Mouse (Mus musculus) midbrain, embryonic 11.5 days (tissue): Measurements from ENCODE around the gene Mef2c. TPM values are rescaled to one million over a fixed set of nuclear protein-coding genes. Genes with fewer than 3 reads are reported as not detected.

Source experiments
- ATAC-seq: fragments of 200-750 bp; cut with Nextera tagmentation; 2 replicates; pipeline ENCODE4 v1.8.0; 2017; ENCODE audit warnings: moderate TSS enrichment, moderate library complexity; ENCODE audit not compliant: low FRiP score
- DNase-seq: peaks from one replicate; pipeline ENCODE4 v3.0.0; 2015; ENCODE audit warnings: low spot score; ENCODE audit errors: missing footprints
- H3K27ac ChIP-seq: fragments of 300-500 bp; sonication (generic); 2 replicates; pipeline ENCODE4 v1.5.1; 2014; ENCODE audit warnings: low read depth, low read length
- H3K27me3 ChIP-seq: fragments of 300-500 bp; sonication (generic); 2 replicates; pipeline ENCODE4 v1.6.1; 2014; ENCODE audit warnings: mild to moderate bottlenecking, low read length, moderate library complexity, mixed read lengths; ENCODE audit not compliant: control insufficient read depth, insufficient read depth
- H3K36me3 ChIP-seq: fragments of 300-500 bp; sonication (generic); 2 replicates; pipeline ENCODE4 v1.6.1; 2014; ENCODE audit warnings: mild to moderate bottlenecking, low read length, moderate library complexity, mixed read lengths; ENCODE audit not compliant: control insufficient read depth, insufficient read depth
- H3K4me1 ChIP-seq: fragments of 300-500 bp; sonication (generic); 2 replicates; pipeline ENCODE4 v1.6.1; 2014; ENCODE audit warnings: low read length; ENCODE audit not compliant: control insufficient read depth, insufficient read depth
- H3K4me2 ChIP-seq: fragments of 300-500 bp; sonication (generic); 2 replicates; pipeline ENCODE4 v1.6.1; 2014; ENCODE audit warnings: mild to moderate bottlenecking, moderate library complexity
- H3K4me3 ChIP-seq: fragments of 300-500 bp; sonication (generic); 2 replicates; pipeline ENCODE4 v1.5.1; 2014; ENCODE audit warnings: low read depth, low read length
- H3K9ac ChIP-seq: fragments of 300-500 bp; sonication (generic); 2 replicates; pipeline ENCODE4 v1.6.1; 2014; ENCODE audit warnings: low read length
- H3K9me3 ChIP-seq: fragments of 300-500 bp; sonication (generic); 2 replicates; pipeline ENCODE4 v1.6.1; 2016; ENCODE audit warnings: low read length; ENCODE audit not compliant: control insufficient read depth
- WGBS: fragments of 180-500 bp; shearing (Covaris S2); extraction: QIAGEN DNeasy Blood & Tissue Kit; methylation state at CpG from one replicate; pipeline ENCODE4 v1.1.7; 2014; 5-methylcytosine and 5-hydroxymethylcytosine counted together
- polyA plus RNA-seq: library from polyadenylated mRNA; unstranded; fragments of >200 nt; fragmentation: Nextera tagmentation; extraction: Ambion mirVana; gene quantifications from 2 replicates; pipeline ENCODE4 v1.2.1, GENCODE M21; 2014

Mef2c gene
- polyA plus RNA-seq, result 11.7 and 14.7 TPM in 2 replicates

DNA sequence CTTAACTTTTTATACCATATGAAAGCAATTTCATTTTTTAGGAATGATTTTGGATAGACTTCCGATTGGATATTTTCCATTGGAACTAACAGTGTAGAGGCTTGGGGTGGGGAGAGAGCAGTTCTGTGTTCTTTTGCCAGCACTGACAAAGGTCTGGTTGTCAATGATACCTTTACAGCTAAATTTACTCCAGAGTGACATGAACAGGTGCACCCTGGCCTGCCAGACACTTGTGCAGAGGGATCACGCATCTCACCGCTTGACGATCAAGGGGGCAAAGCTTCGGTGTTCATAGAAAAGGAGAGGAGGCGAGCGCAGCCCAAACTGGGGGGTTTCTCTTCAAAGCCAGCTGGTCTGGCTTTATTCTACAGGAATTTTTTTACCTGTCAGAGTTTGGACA is at the start of gene Mef2c:
Gene Mef2c, plus strand, starts transcription at position 116 of the 400 bp plus-strand sequence.
- 90% methylated on average over 7 of the region's 7 CpGs for WGBS
- no peaks in the 10 kb centered on the region for H3K27me3 ChIP-seq
- no peak within 1 kb of the TSS for H3K4me2 ChIP-seq
- H3K9ac ChIP-seq, result no peak within 1 kb of the TSS
- ATAC-seq (no peak), DNase-seq (no peak)
- no peaks in the 10 kb centered on the region for H3K9me3 ChIP-seq
- H3K4me3 ChIP-seq, result no peak within 1 kb of the TSS
- no peaks in the 10 kb centered on the region for H3K36me3 ChIP-seq
- no peak within 1 kb of the TSS for H3K27ac ChIP-seq
- H3K4me1 ChIP-seq, result no peaks in the 10 kb centered on the region

DNA sequence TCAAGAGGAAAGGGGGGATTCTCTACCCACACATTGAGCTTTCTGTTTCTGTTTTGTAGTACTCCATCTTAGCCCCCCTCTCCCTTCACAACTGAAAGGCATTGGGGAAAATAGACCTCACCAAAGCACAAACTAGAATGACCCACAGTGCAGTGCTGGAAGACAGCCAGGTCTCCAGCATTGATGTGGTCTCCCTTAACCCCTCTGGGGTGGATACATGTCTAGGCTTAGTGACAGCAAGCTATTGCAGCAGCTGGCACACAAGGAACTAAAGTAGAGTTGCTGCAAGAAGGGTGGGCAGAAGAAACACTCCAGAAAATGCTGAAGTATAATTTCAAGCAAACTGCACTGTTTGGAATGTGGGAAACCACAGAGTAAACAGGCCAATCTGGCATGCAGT is 45.1 kb upstream of the Mef2c start:
- H3K4me1 ChIP-seq, result no peaks in the 10 kb centered on the region
- no peak overlapping the region for H3K4me3 ChIP-seq
- no peaks in the 10 kb centered on the region for H3K9me3 ChIP-seq
- H3K27ac ChIP-seq, result no peak overlapping the region
- no peak for ATAC-seq
- no peaks in the 10 kb centered on the region for H3K27me3 ChIP-seq
- DNase-seq, result no peak
- H3K36me3 ChIP-seq, result no peaks in the 10 kb centered on the region
- H3K4me2 ChIP-seq, result no peak overlapping the region
- no peak overlapping the region for H3K9ac ChIP-seq

- Histone ChIP-seq H3K27ac (no peak overlapping the region), H3K4me1 (no peaks in the 10 kb centered on the region), H3K36me3 (no peaks in the 10 kb centered on the region), H3K4me3 (no peak overlapping the region), H3K9me3 (no peaks in the 10 kb centered on the region), H3K27me3 (no peaks in the 10 kb centered on the region), H3K4me2 (no peak overlapping the region), H3K9ac (no peak overlapping the region)
- no peak for ATAC-seq
- whole genome bisulfite sequencing, result 91% methylated on average over 3 of the region's 3 CpGs
- DNase-seq, result no peak
Observed at GRCm38 (mm10) chr13:83459600-83459999, 44.2 kb upstream of the Mef2c start.

GRCm38 (mm10) chr13:83460620-83461019 is 43.2 kb upstream of the Mef2c start:
- Histone ChIP-seq H3K4me2 (no peak overlapping the region), H3K4me3 (no peak overlapping the region), H3K9me3 (no peaks in the 10 kb centered on the region), H3K27me3 (no peaks in the 10 kb centered on the region), H3K36me3 (no peaks in the 10 kb centered on the region), H3K4me1 (no peaks in the 10 kb centered on the region), H3K27ac (no peak overlapping the region), H3K9ac (no peak overlapping the region)
- WGBS, result 75% methylated on average over 1 of the region's 1 CpGs
- ATAC-seq, result no peak
- no peak for DNase-seq

- Histone ChIP-seq H3K27ac (no peak overlapping the region), H3K4me2 (no peak overlapping the region), H3K36me3 (no peaks in the 10 kb centered on the region), H3K9me3 (no peaks in the 10 kb centered on the region), H3K4me1 (no peaks in the 10 kb centered on the region), H3K27me3 (no peaks in the 10 kb centered on the region), H3K9ac (no peak overlapping the region), H3K4me3 (no peak overlapping the region)
- DNase-seq (no peak), ATAC-seq (no peak)
- WGBS, result 92% methylated on average over 2 of the region's 2 CpGs
Observed at GRCm38 (mm10) chr13:83461556-83461955, 42.3 kb upstream of the Mef2c start.

- WGBS, result 90% methylated on average over 5 of the region's 5 CpGs
- no peak for ATAC-seq
Observed at GRCm38 (mm10) chr13:83466756-83467155, 37.1 kb upstream of the Mef2c start.

DNA sequence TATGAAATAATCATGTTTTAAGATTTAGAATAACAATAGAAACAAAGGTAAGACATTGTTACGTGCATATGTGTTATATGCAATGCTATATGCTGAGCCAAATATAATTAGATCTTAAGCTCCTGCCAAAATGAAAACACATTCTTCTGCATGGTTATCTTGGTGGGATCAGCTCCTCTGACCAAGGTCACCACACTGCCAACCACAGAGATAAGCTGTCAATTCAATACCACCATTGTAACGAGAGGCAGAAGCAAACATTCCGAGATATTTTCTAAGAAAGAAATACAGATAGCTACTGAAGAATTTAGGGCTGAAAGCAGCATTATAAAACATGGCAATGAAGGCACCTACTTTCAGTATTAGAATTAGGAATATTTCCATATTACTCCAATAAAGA is 35.0 kb upstream of the Mef2c start:
- H3K9me3 ChIP-seq, result no peaks in the 10 kb centered on the region

More at GRCm38 (mm10) chr13:83466756-83467155, 37.1 kb upstream of the Mef2c start:
- Histone ChIP-seq H3K9ac (no peak overlapping the region), H3K27me3 (no peaks in the 10 kb centered on the region), H3K9me3 (no peaks in the 10 kb centered on the region), H3K4me3 (no peak overlapping the region), H3K4me1 (no peaks in the 10 kb centered on the region), H3K27ac (no peak overlapping the region), H3K36me3 (no peaks in the 10 kb centered on the region), H3K4me2 (no peak overlapping the region)
- no peak for DNase-seq

DNA sequence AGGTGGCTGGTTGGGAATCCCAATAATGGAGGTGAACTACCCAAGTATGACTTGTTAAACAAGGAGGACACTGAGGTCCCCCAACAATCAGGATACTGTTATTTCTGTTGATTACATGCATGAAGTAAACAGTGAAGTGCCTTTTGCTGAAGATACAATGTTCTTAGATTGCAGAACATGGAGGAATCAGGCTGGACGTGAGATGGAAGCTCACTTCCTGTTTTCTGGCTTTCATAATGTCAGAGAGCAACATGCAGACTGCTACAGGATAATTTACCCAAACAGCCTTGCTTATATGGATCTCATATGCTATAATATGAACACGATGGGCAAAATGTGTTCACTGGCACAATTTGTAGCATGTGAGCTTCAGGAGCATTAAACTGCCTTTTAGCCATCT is 30.1 kb upstream of the Mef2c start:
- no peak for ATAC-seq
- WGBS, result 81% methylated on average over 2 of the region's 2 CpGs

More for the DNA sequence above, 35.0 kb upstream of the Mef2c start:
- WGBS, result 86% methylated on average over 3 of the region's 3 CpGs
- DNase-seq, result no peak
- Histone ChIP-seq H3K9ac (no peak overlapping the region), H3K4me1 (no peaks in the 10 kb centered on the region), H3K4me3 (no peak overlapping the region), H3K36me3 (no peaks in the 10 kb centered on the region), H3K27me3 (no peaks in the 10 kb centered on the region), H3K27ac (no peak overlapping the region), H3K4me2 (no peak overlapping the region)
- ATAC-seq, result no peak

DNA sequence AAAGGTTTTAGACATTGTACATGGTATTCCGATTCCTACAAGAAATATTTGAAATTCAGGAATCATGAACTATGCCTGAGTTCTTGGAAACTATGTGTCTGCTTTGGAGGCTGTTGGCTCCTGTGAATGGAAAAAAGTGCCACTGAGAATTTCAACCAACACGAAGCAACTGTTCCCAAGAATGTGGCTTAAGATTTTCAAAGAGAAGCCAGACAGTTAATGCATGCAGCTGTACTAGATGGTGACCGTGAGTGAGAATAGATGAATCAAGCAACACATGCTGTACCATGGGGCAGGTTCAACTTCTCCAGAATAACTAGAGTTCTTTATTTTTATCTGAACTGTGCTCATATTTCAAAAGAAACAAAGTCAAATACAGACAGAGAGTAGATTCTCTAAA is 23.4 kb upstream of the Mef2c start:
- no peaks in the 10 kb centered on the region for H3K36me3 ChIP-seq

More for the DNA sequence above, 30.1 kb upstream of the Mef2c start:
- Histone ChIP-seq H3K4me1 (no peaks in the 10 kb centered on the region), H3K9me3 (no peaks in the 10 kb centered on the region), H3K4me3 (no peak overlapping the region), H3K27me3 (no peaks in the 10 kb centered on the region), H3K36me3 (no peaks in the 10 kb centered on the region), H3K9ac (no peak overlapping the region), H3K27ac (no peak overlapping the region), H3K4me2 (no peak overlapping the region)
- DNase-seq, result no peak

GRCm38 (mm10) chr13:83481310-83481709 is 22.5 kb upstream of the Mef2c start:
- Histone ChIP-seq H3K36me3 (no peaks in the 10 kb centered on the region), H3K9ac (no peak overlapping the region), H3K4me3 (no peak overlapping the region), H3K27me3 (no peaks in the 10 kb centered on the region), H3K27ac (no peak overlapping the region), H3K4me1 (no peaks in the 10 kb centered on the region), H3K4me2 (no peak overlapping the region), H3K9me3 (no peaks in the 10 kb centered on the region)
- DNase-seq (no peak), ATAC-seq (no peak)
- WGBS, result 88% methylated on average over 7 of the region's 7 CpGs

More for the DNA sequence above, 23.4 kb upstream of the Mef2c start:
- no peak overlapping the region for H3K27ac ChIP-seq
- no peak overlapping the region for H3K4me2 ChIP-seq
- DNase-seq (no peak), ATAC-seq (no peak)
- WGBS, result 82% methylated on average over 3 of the region's 3 CpGs
- H3K4me1 ChIP-seq, result no peaks in the 10 kb centered on the region
- no peak overlapping the region for H3K4me3 ChIP-seq
- H3K9ac ChIP-seq, result no peak overlapping the region
- no peaks in the 10 kb centered on the region for H3K27me3 ChIP-seq
- H3K9me3 ChIP-seq, result no peaks in the 10 kb centered on the region
